Mouse (Mus musculus) small intestine, adult 2 months (tissue): ENCODE measurements around the gene BC025446. TPM values are rescaled to one million over a fixed set of nuclear protein-coding genes. Genes with fewer than 3 reads are reported as not detected.

Experiments
- H3K27ac ChIP-seq: fragments of 200-500 bp; 2 replicates; pipeline ENCODE4 v1.5.1; 2012; ENCODE audit warnings: low read depth, low read length, control low read depth, inconsistent platforms; ENCODE audit not compliant: insufficient read depth
- H3K27me3 ChIP-seq: fragments of 200-500 bp; 2 replicates; pipeline ENCODE4 v1.6.1; 2012; ENCODE audit warnings: mild to moderate bottlenecking, moderate library complexity, low read length, inconsistent platforms; ENCODE audit not compliant: control insufficient read depth, insufficient read depth
- H3K36me3 ChIP-seq: fragments of 200-500 bp; 2 replicates; pipeline ENCODE4 v1.6.1; 2012; ENCODE audit warnings: mild to moderate bottlenecking, low read length, control low read depth, inconsistent platforms; ENCODE audit not compliant: control insufficient read depth, insufficient read depth
- H3K4me1 ChIP-seq: fragments of 200-500 bp; 2 replicates; pipeline ENCODE4 v1.6.1; 2012; ENCODE audit warnings: low read length, inconsistent platforms, mixed read lengths; ENCODE audit not compliant: control insufficient read depth, insufficient read depth, insufficient read length
- H3K4me3 ChIP-seq: fragments of 200-500 bp; 2 replicates; pipeline ENCODE4 v1.5.1; 2012; ENCODE audit warnings: low read depth, mild to moderate bottlenecking, control low read depth, inconsistent platforms, low read length, moderate library complexity
- CTCF ChIP-seq: fragments of 200-500 bp; IDR thresholded peaks from 2 replicates; pipeline ENCODE4 v1.5.1; 2012; ENCODE audit warnings: low read depth, mild to moderate bottlenecking, control low read depth, inconsistent platforms, low read length, moderate library complexity, mixed read lengths; ENCODE audit not compliant: insufficient replicate concordance, insufficient read length; ENCODE audit errors: extremely low read depth
- POLR2A ChIP-seq: fragments of 200-500 bp; IDR thresholded peaks from 2 replicates; pipeline ENCODE4 v1.6.1; 2012; ENCODE audit warnings: low read depth, mild to moderate bottlenecking, control low read depth, inconsistent platforms, low read length, moderate library complexity
- WGBS: fragments of 180-500 bp; shearing (Covaris S2); methylation state at CpG from one replicate; pipeline ENCODE4 v1.1.7; 2018; 5-methylcytosine and 5-hydroxymethylcytosine counted together
- polyA plus RNA-seq: library from polyadenylated mRNA; depleted of rRNA; stranded (reverse); fragments of >200 nt; gene quantifications from 2 replicates; pipeline ENCODE4 v1.2.3, GENCODE M21; 2012; rRNA removed

BC025446 gene
- polyA plus RNA-seq, 1 experiment: 45.6 TPM

- no peaks in the 10 kb centered on the region for H3K36me3 ChIP-seq
- no peak overlapping the region for H3K4me3 ChIP-seq
- no peaks in the 10 kb centered on the region for H3K4me1 ChIP-seq
- no peak overlapping the region for H3K27ac ChIP-seq
- H3K27me3 ChIP-seq: no peaks in the 10 kb centered on the region
- no peak for TF ChIP-seq POLR2A
- no peak for TF ChIP-seq CTCF
- WGBS: 67% methylated on average over 5 of the region's 5 CpGs
Measured at GRCm38 (mm10) chr15:75268916-75269829, 53.0 kb downstream of the BC025446 start.

GRCm38 (mm10) chr15:75270169-75270568 lies 54.0 kb downstream of the BC025446 start:
- H3K4me3 ChIP-seq: no peak overlapping the region
- no peak for TF ChIP-seq CTCF
- TF ChIP-seq POLR2A: no peak
- no peak overlapping the region for H3K27ac ChIP-seq
- no peaks in the 10 kb centered on the region for H3K36me3 ChIP-seq
- H3K4me1 ChIP-seq: no peaks in the 10 kb centered on the region
- H3K27me3 ChIP-seq: no peaks in the 10 kb centered on the region

GRCm38 (mm10) chr15:75270691-75271362 lies 54.7 kb downstream of the BC025446 start:
- Histone ChIP-seq H3K27ac (no peak overlapping the region), H3K27me3 (no peaks in the 10 kb centered on the region), H3K4me3 (no peak overlapping the region), H3K4me1 (no peaks in the 10 kb centered on the region), H3K36me3 (no peaks in the 10 kb centered on the region)
- WGBS: 77% methylated on average over 3 of the region's 3 CpGs
- TF ChIP-seq POLR2A: no peak
- no peak for TF ChIP-seq CTCF

GRCm38 (mm10) chr15:75271426-75271825 lies 55.2 kb downstream of the BC025446 start:
- Histone ChIP-seq H3K4me1 (no peaks in the 10 kb centered on the region), H3K36me3 (no peaks in the 10 kb centered on the region), H3K4me3 (no peak overlapping the region), H3K27ac (no peak overlapping the region), H3K27me3 (no peaks in the 10 kb centered on the region)
- WGBS: 69% methylated on average over 1 of the region's 1 CpGs
- no peak for TF ChIP-seq CTCF
- TF ChIP-seq POLR2A: no peak

GRCm38 (mm10) chr15:75271891-75272290 lies 55.7 kb downstream of the BC025446 start:
- no peaks in the 10 kb centered on the region for H3K4me1 ChIP-seq
- no peaks in the 10 kb centered on the region for H3K27me3 ChIP-seq
- no peaks in the 10 kb centered on the region for H3K36me3 ChIP-seq
- H3K27ac ChIP-seq: no peak overlapping the region
- no peak overlapping the region for H3K4me3 ChIP-seq
- WGBS: 62% methylated on average over 3 of the region's 3 CpGs
- TF ChIP-seq CTCF (no peak), POLR2A (no peak)

Other genes starting within 250 kb of the BC025446 start
- 0.08 and 0.13 TPM in 2 replicates for gene Ly6i, start 232.9 kb upstream of the BC025446 start, polyA plus RNA-seq
- gene Ly6a, start 218.3 kb upstream of the BC025446 start, polyA plus RNA-seq: 15.1 and 29.8 TPM in 2 replicates
- 37.5 and 72.2 TPM in 2 replicates for gene Ly6c1, start 167.5 kb upstream of the BC025446 start, polyA plus RNA-seq
- 13.0 and 15.2 TPM in 2 replicates for gene Ly6c2, start 104.4 kb upstream of the BC025446 start, polyA plus RNA-seq
- not detected in 2 replicates for gene Ly6g, start 61.1 kb upstream of the BC025446 start, polyA plus RNA-seq
- gene Ly6f, start 52.0 kb downstream of the BC025446 start, polyA plus RNA-seq: not detected in 2 replicates